Mouse (Mus musculus) midbrain, embryonic 16.5 days (tissue): Measurements from ENCODE around the gene Hltf. TPM values are rescaled to one million over a fixed set of nuclear protein-coding genes. Genes with fewer than 3 reads are reported as not detected.
A peak's percentile ranks its signal among the peaks of the same experiment; 100 is the strongest.
"Not testable (repeated sequence)": the region's sequence is repeated elsewhere in the genome, so short reads cannot be mapped to it uniquely, and the experiment has no call there.

Experiments used
- ATAC-seq: fragments of 200-750 bp; cut with Nextera tagmentation; 2 replicates; pipeline ENCODE4 v1.8.0; 2017; ENCODE audit warnings: moderate TSS enrichment
- H3K27ac ChIP-seq: fragments of 300-500 bp; sonication (generic); 2 replicates; pipeline ENCODE4 v1.5.1; 2014; ENCODE audit warnings: mild to moderate bottlenecking, low read length, mixed read lengths
- H3K27me3 ChIP-seq: fragments of 300-500 bp; sonication (generic); 2 replicates; pipeline ENCODE4 v1.6.1; 2014; ENCODE audit warnings: low read depth, low read length, mixed read lengths; ENCODE audit not compliant: control insufficient read depth, insufficient read depth
- H3K36me3 ChIP-seq: fragments of 300-500 bp; sonication (generic); 2 replicates; pipeline ENCODE4 v1.6.1; 2014; ENCODE audit warnings: mild to moderate bottlenecking, low read length, moderate library complexity, mixed read lengths; ENCODE audit not compliant: control insufficient read depth, insufficient read depth
- H3K4me1 ChIP-seq: fragments of 300-500 bp; sonication (generic); 2 replicates; pipeline ENCODE4 v1.6.1; 2014; ENCODE audit warnings: mild to moderate bottlenecking, low read length, mixed read lengths; ENCODE audit not compliant: control insufficient read depth, insufficient read depth
- H3K4me2 ChIP-seq: fragments of 300-500 bp; sonication (generic); 2 replicates; pipeline ENCODE4 v1.6.1; 2014; ENCODE audit warnings: mild to moderate bottlenecking, low read length, mixed read lengths
- H3K4me3 ChIP-seq: fragments of 300-500 bp; sonication (generic); 2 replicates; pipeline ENCODE4 v1.5.1; 2014; ENCODE audit warnings: low read depth, mild to moderate bottlenecking, low read length, moderate library complexity, mixed read lengths
- H3K9ac ChIP-seq: fragments of 300-500 bp; sonication (generic); 2 replicates; pipeline ENCODE4 v1.6.1; 2014; ENCODE audit warnings: low read depth, low read length, mixed read lengths
- H3K9me3 ChIP-seq: fragments of 300-500 bp; sonication (generic); replicated peaks from 2 replicates; pipeline ENCODE4 v1.6.1; 2014; ENCODE audit warnings: mild to moderate bottlenecking, low read length, mixed read lengths; ENCODE audit not compliant: control insufficient read depth, poor library complexity, severe bottlenecking
- WGBS: fragments of 180-500 bp; shearing (Covaris S2); extraction: QIAGEN DNeasy Blood & Tissue Kit; methylation state at CpG from one replicate; pipeline ENCODE4 v1.1.7; 2014; 5-methylcytosine and 5-hydroxymethylcytosine counted together
- polyA plus RNA-seq: library from polyadenylated mRNA; unstranded; fragments of >200 nt; fragmentation: Nextera tagmentation; extraction: Ambion mirVana; gene quantifications from 2 replicates; pipeline ENCODE4 v1.2.1, GENCODE M21; 2015

Hltf gene
- polyA plus RNA-seq = 15.3 and 19.5 TPM in 2 replicates

DNA sequence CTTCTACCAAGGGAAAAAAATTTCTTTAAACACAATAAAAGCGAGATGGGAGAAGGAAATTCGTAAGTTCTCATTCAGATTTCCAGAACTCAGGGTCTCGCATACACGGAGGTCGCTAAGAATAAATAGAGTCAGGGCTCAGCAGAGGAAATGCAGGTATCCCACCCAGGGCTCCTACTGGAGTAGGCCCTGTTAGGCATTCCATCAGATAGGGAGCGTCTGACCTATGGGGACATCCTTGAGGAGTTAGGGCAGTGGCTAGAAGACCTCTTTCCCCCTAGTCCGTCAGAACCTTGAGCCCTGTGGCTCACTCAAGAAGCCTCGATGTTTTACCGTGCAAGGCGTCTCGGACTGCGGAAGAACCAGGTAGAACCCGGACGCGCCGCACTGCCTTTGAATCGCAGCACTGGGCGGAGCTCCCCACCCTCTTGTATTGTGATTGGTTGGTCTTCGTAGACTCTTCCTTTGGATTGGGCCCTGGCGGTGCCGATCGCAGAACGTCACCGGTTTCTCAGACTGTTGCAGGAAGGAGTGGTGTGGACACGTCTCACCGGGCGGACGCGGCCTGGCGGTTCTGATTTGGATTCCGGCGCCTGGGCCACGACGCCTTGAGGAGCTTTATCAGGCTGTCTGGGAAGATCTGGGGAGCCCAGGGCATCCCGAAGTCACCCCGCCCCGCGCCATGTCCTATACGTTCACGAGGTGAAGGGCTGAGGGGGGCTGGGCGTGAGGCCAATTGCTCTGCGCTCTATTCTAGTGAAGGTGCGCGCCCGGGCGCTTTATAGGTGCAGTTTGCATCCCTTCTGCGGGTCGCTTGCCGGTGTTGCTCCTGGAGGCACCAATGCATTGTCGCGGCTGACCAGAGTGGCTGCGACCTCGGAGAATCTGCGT lies at the start of gene Hltf:
TSS of gene Hltf (plus strand) at position 506 of the 891 bp plus-strand sequence.
- ATAC-seq = peak; percentile 100
- H3K4me1 ChIP-seq = peaks cover 10% of the 10 kb centered on the region
- H3K27me3 ChIP-seq = no peaks in the 10 kb centered on the region
- no peaks in the 10 kb centered on the region for H3K9me3 ChIP-seq
- peak within 1 kb of the TSS; percentile 80 for H3K27ac ChIP-seq
- H3K4me3 ChIP-seq = peak within 1 kb of the TSS; percentile 56
- under 1% methylated on average over 46 of the region's 54 CpGs for WGBS
- peak within 1 kb of the TSS; percentile 72 for H3K4me2 ChIP-seq
- peaks cover 3% of the 10 kb centered on the region; the same call in 1 of the 2 replicates for H3K36me3 ChIP-seq
- peak within 1 kb of the TSS; percentile 69 for H3K9ac ChIP-seq

DNA sequence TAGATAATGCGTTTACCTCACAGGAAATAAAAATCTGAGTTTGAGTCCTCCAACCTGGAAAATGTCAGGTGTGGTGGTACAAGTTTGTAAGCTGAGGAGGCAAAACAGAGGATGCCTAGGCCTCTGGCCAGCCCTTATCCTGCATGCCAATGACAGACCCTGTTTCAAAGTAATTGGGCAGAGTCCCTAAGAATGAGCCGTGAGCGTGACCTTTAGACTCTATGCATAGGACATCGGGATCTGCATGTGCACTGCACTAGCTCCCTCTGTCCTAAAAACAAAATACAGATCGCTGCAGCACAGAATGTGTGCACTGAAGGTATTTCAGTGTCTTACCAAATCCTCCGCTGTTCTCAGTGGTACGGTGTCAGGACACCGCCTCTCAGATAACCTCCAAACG lies 47.1 kb upstream of the Hltf start:
- Histone ChIP-seq H3K27me3 (no peaks in the 10 kb centered on the region), H3K4me2 (no peak overlapping the region), H3K27ac (no peak overlapping the region), H3K9me3 (no peaks in the 10 kb centered on the region), H3K36me3 (peaks cover 6% of the 10 kb centered on the region; the same call in 1 of the 2 replicates), H3K4me1 (no peaks in the 10 kb centered on the region), H3K9ac (no peak overlapping the region), H3K4me3 (no peak overlapping the region)
- ATAC-seq = no peak
- WGBS = 91% methylated on average over 9 of the region's 9 CpGs

DNA sequence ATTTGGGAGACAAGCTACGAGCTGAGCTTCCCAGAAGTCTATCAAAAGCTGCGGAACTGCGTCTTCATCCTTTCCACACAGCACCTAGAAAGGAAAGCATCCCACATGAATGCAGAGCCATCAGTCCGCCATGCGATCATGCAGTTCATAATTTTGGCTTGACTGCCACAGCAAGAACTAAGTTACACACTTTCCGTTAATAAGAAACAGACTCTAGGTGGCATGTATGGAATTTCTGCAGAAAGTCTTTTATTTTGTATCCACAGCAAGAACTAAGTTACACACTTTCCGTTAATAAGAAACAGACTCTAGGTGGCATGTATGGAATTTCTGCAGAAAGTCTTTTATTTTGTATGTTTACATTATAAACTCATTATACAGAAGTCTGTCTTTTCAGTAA lies 46.7 kb upstream of the Hltf start:
- H3K9ac ChIP-seq, H3K36me3 ChIP-seq, H3K9me3 ChIP-seq, ATAC-seq, H3K4me2 ChIP-seq, H3K4me1 ChIP-seq, H3K27me3 ChIP-seq, H3K4me3 ChIP-seq, H3K27ac ChIP-seq: not testable (repeated sequence)
- 92% methylated on average over 7 of the region's 7 CpGs for WGBS

DNA sequence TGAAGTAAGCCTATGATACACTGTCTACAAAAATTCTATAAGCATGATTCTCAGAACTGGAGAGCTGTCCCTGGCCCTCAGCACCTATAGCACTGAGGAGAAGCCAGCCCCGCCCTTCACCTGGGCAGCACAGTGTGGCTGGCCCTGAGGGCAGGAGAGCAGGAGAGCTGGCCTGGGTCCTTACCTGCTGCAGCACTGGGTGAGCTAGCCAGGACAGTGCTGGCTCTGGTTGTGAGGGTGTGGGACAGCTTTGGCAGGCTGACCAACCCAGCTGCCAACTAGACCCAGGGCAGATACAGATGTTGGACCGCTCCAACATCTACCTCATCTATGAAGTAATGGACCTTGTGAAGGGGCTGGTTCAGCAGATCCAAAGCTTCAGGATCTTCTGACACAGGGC lies 43.2 kb upstream of the Hltf start:
- no peaks in the 10 kb centered on the region for H3K4me1 ChIP-seq
- no peak for ATAC-seq
- H3K27me3 ChIP-seq = no peaks in the 10 kb centered on the region
- H3K9ac ChIP-seq = no peak overlapping the region
- H3K9me3 ChIP-seq = no peaks in the 10 kb centered on the region
- H3K4me2 ChIP-seq = no peak overlapping the region
- H3K36me3 ChIP-seq = peaks cover 14% of the 10 kb centered on the region
- H3K27ac ChIP-seq = no peak overlapping the region
- no peak overlapping the region for H3K4me3 ChIP-seq
- WGBS = 100% methylated on average over 2 of the region's 2 CpGs

DNA sequence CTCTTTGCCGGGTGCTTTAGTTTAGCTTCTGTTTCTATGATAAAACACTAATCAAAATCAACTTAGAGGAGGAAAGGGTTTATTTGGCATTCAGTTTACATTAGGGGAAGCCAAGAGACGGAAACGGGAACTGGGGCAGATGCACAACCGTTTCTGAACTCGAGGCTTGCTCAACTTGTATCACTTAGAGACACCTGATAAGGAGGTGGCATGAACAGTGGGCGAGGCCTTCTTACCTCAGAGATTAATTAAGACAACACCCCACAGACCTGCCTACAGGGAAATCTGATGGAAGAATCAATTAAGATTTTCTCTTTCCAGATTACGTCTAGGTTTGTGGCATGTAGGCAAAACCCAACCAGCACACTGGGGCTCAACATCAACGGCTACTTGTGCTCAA lies 39.5 kb upstream of the Hltf start:
- ATAC-seq = no peak
- H3K9ac ChIP-seq = no peak overlapping the region
- H3K9me3 ChIP-seq = no peaks in the 10 kb centered on the region
- no peaks in the 10 kb centered on the region for H3K4me1 ChIP-seq
- H3K27ac ChIP-seq = no peak overlapping the region
- H3K36me3 ChIP-seq = peaks cover 23% of the 10 kb centered on the region
- no peaks in the 10 kb centered on the region for H3K27me3 ChIP-seq
- no peak overlapping the region for H3K4me2 ChIP-seq
- 93% methylated on average over 8 of the region's 8 CpGs for WGBS
- H3K4me3 ChIP-seq = no peak overlapping the region

DNA sequence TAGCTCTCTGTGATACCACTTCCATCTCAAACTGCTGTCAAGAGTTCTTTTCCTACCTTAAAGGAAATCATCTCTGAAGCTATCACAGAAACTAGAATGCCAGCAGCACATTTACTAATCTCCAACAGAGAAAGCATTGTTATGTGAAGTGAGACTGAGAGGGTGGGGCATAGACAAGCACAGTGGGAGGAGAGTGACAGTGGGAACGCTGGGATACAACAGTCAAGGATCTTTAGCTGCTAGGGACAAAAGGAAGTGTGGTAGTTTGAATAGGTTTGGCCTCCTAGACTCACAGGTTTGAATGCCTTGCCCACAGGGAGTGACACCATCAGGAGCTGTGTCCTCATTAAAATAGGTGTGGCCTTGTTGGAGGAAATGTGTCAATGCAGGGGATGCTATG lies 33.8 kb upstream of the Hltf start:
- no peak for ATAC-seq

DNA sequence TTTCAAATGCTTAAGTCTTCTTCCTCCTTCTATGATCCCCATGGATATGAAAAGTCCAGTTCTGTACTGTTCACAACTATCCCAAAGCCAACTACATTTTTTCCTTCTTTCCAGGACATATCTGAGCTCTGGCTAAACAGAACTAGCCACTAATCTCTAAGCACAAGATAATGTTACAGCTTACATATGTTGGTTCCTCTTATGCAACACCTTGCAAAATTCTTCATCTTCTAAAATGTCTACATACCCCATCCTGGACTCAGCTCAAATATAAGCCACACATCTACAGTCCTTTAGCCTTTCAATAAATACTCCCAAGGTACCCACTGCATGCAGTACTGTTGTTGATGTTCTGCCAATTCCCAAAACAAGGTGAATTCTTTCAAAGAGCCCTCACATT lies 31.1 kb upstream of the Hltf start:
- no peak for ATAC-seq
- no peak overlapping the region for H3K9ac ChIP-seq
- H3K4me1 ChIP-seq = no peaks in the 10 kb centered on the region
- H3K27me3 ChIP-seq = no peaks in the 10 kb centered on the region
- H3K36me3 ChIP-seq = peaks cover 29% of the 10 kb centered on the region
- H3K9me3 ChIP-seq = no peaks in the 10 kb centered on the region
- H3K4me3 ChIP-seq = no peak overlapping the region
- H3K4me2 ChIP-seq = no peak overlapping the region
- H3K27ac ChIP-seq = no peak overlapping the region

More for the DNA sequence above, 33.8 kb upstream of the Hltf start:
- Histone ChIP-seq H3K9ac (no peak overlapping the region), H3K36me3 (peaks cover 29% of the 10 kb centered on the region), H3K4me3 (no peak overlapping the region), H3K4me2 (no peak overlapping the region), H3K9me3 (no peaks in the 10 kb centered on the region), H3K4me1 (no peaks in the 10 kb centered on the region), H3K27me3 (no peaks in the 10 kb centered on the region), H3K27ac (no peak overlapping the region)
- WGBS = 38% methylated on average over 1 of the region's 1 CpGs

DNA sequence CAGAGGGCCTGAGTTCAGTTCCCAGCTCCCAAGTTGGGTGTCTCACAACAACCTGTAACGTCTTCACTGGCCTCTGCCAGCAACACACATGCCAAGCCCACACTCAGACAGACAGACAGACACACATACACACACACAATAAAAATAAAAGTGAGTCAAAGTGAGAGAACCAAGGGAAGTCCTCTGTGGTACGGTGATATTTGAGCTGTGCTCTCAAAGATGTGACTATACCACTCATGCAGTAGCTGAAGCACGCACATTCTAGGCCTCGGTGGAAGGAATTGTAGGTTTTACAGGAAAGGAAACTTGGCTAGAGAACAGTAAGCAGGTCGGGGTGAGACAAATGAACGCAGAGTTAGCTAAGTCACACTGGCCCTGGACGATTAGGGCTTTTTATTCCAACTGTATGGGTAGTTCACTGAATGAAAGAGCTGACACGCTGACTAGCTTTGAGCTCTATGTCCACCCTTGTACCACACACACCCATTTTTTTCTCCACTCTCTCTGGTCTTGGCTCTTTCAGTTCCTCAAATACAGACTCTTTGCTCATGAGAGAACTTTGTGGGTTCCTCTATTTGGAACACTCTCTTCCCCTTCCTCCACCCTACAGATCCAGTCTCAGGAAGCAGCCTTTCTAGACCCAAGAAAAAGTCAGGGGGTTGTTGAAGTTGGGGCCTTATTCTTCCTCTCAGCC lies 30.5 kb upstream of the Hltf start:
- ATAC-seq = no peak
- no peaks in the 10 kb centered on the region for H3K4me1 ChIP-seq
- no peak overlapping the region for H3K9ac ChIP-seq
- H3K36me3 ChIP-seq = peaks cover 29% of the 10 kb centered on the region
- no peaks in the 10 kb centered on the region for H3K27me3 ChIP-seq
- H3K4me3 ChIP-seq = no peak overlapping the region
- H3K27ac ChIP-seq = no peak overlapping the region
- WGBS = 94% methylated on average over 8 of the region's 8 CpGs
- H3K4me2 ChIP-seq = no peak overlapping the region
- H3K9me3 ChIP-seq = no peaks in the 10 kb centered on the region

DNA sequence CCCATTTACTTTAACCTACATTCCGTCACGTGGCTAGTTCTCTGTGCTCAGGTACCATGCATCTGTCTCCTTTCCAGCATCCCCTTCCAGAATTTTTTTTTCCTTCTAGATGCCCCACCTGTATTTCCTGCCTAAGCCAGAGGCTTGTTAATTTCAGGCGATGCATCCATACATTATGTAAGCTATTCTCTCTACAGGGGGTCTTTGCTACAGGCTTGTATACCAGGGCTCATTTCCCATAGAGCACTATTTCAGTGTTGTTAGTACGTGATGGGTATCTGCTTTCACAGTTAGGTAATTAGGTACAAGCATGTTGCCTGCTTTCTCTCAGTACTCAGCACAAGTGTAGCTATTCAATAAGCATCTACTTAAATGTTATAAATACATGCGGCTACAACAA lies 29.8 kb upstream of the Hltf start:
- no peaks in the 10 kb centered on the region for H3K4me1 ChIP-seq
- no peak overlapping the region for H3K9ac ChIP-seq
- 88% methylated on average over 5 of the region's 5 CpGs for WGBS
- no peak overlapping the region for H3K4me2 ChIP-seq
- H3K4me3 ChIP-seq = no peak overlapping the region
- no peak for ATAC-seq
- H3K27ac ChIP-seq = no peak overlapping the region
- H3K27me3 ChIP-seq = no peaks in the 10 kb centered on the region
- no peaks in the 10 kb centered on the region for H3K9me3 ChIP-seq
- H3K36me3 ChIP-seq = peaks cover 23% of the 10 kb centered on the region
